Comparison of ENCODE assay signal across 17 mouse cellular contexts in genomic region chr4:99310956-99311355, GRCm38 (mm10). TPM values are rescaled to one million over a fixed set of nuclear protein-coding genes. Genes with fewer than 3 reads are reported as not detected.
"Had no signal": no experiment of that assay in that cellular context is flagged by ENCODE, and none has a peak within 500 bp of the region (broad histone marks: within the 10 kb centered on the region; RNA-seq: fewer than 3 reads in every experiment).

No protein-coding gene starts in this region.

- H3K4me2 ChIP-seq: neural tube, embryonic 13.5 days; neural tube, embryonic 15.5 days; stomach, embryonic 15.5 days had no signal

- H3K27ac ChIP-seq: neural tube, embryonic 13.5 days; neural tube, embryonic 15.5 days; stomach, embryonic 15.5 days; stomach, postnatal 0 days had no signal

- H3K9me3 ChIP-seq: neural tube, embryonic 13.5 days; neural tube, embryonic 15.5 days; stomach, embryonic 15.5 days had no signal

- H3K9ac ChIP-seq: neural tube, embryonic 13.5 days; neural tube, embryonic 15.5 days; stomach, embryonic 15.5 days had no signal

- H3K27me3 ChIP-seq: stomach, embryonic 15.5 days had no signal

- H3K4me1 ChIP-seq: neural tube, embryonic 13.5 days; neural tube, embryonic 15.5 days; stomach, embryonic 15.5 days had no signal

- DNase-seq: retina, postnatal 1 day; right cerebral cortex, adult 18-20 months; right cerebral cortex, postnatal 14 days; right cerebral cortex, postnatal 25 days; right cerebral cortex, postnatal 4 days; spleen, adult 18-20 months; thymus, adult 18-20 months; thymus, adult 2 months; thymus, postnatal 14 days; thymus, postnatal 25 days; thymus, postnatal 36 days; thymus, postnatal 4 days had no signal

- H3K4me3 ChIP-seq: neural tube, embryonic 13.5 days; neural tube, embryonic 15.5 days; stomach, embryonic 15.5 days had no signal

- H3K36me3 ChIP-seq: neural tube, embryonic 13.5 days; neural tube, embryonic 15.5 days; stomach, embryonic 15.5 days had no signal

RNA-seq across cellular contexts. Expression of gene Gm12689, which starts 15.3 kb away (rescaled TPM):
- polyA plus RNA-seq: stomach, postnatal 0 days; thymus, adult 2 months; thymus, postnatal 0 days had no signal
